Comparison of ENCODE assay signal across 10 mouse cellular contexts in genomic region chr9:108489215-108489614, GRCm38 (mm10). TPM values are rescaled to one million over a fixed set of nuclear protein-coding genes. Genes with fewer than 3 reads are reported as not detected.
DNase-seq lines count a peak whose midpoint lies in the region; ATAC-seq lines count a peak whose summit lies in the region.
"Had no signal": no experiment of that assay in that cellular context is flagged by ENCODE, and none has a peak within 500 bp of the region (broad histone marks: within the 10 kb centered on the region; RNA-seq: fewer than 3 reads in every experiment).

No protein-coding gene starts in this region.

- 95% methylated on average over 20 of the region's 20 CpGs for WGBS in heart, embryonic 11.5 days (ENCODE audit: insufficient replicate concordance)
- WGBS in midbrain, embryonic 10.5 days = 97% methylated on average over 20 of the region's 20 CpGs
- 97% methylated on average over 20 of the region's 20 CpGs for WGBS in midbrain, embryonic 16.5 days
- 96% methylated on average over 20 of the region's 20 CpGs for WGBS in forebrain, embryonic 14.5 days
- 96% methylated on average over 20 of the region's 20 CpGs for WGBS in midbrain, embryonic 14.5 days

- H3K4me3 ChIP-seq in heart, embryonic 11.5 days (ENCODE audit: low read depth, low read length) = no peak overlapping the region
- H3K4me3 ChIP-seq in midbrain, embryonic 10.5 days = no peak overlapping the region
- no peak overlapping the region for H3K4me3 ChIP-seq in midbrain, embryonic 16.5 days (ENCODE audit: low read depth, low read length)
- H3K4me3 ChIP-seq in forebrain, embryonic 14.5 days (ENCODE audit: low read depth, low read length) = no peak overlapping the region
- H3K4me3 ChIP-seq in midbrain, embryonic 14.5 days (replicated peaks; ENCODE audit: low read depth, low read length) = no peak overlapping the region

- H3K27me3 ChIP-seq in heart, embryonic 11.5 days (ENCODE audit: control insufficient read depth, insufficient read depth, low read length) = no peaks in the 10 kb centered on the region
- no peaks in the 10 kb centered on the region for H3K27me3 ChIP-seq in midbrain, embryonic 10.5 days (ENCODE audit: low read depth, poor library complexity, severe bottlenecking)
- no peaks in the 10 kb centered on the region for H3K27me3 ChIP-seq in midbrain, embryonic 16.5 days (ENCODE audit: control insufficient read depth, insufficient read depth, low read depth, low read length)
- no peaks in the 10 kb centered on the region for H3K27me3 ChIP-seq in forebrain, embryonic 14.5 days (replicated peaks; ENCODE audit: control insufficient read depth, insufficient read depth, low read length)
- no peaks in the 10 kb centered on the region for H3K27me3 ChIP-seq in midbrain, embryonic 14.5 days (ENCODE audit: control insufficient read depth, insufficient read depth, low read length)
- H3K27me3 ChIP-seq: hindbrain, embryonic 15.5 days had no signal

- H3K9ac ChIP-seq in heart, embryonic 11.5 days (ENCODE audit: low read depth, low read length) = no peak overlapping the region
- no peak overlapping the region; the same call in 1 of the 2 replicates for H3K9ac ChIP-seq in midbrain, embryonic 16.5 days (ENCODE audit: low read depth, low read length)
- no peak overlapping the region for H3K9ac ChIP-seq in forebrain, embryonic 14.5 days (ENCODE audit: low read length)
- H3K9ac ChIP-seq in midbrain, embryonic 14.5 days (replicated peaks; ENCODE audit: low read length) = no peak overlapping the region

- H3K9me3 ChIP-seq in heart, embryonic 11.5 days (replicated peaks; ENCODE audit: control insufficient read depth, low read length) = no peaks in the 10 kb centered on the region
- H3K9me3 ChIP-seq in midbrain, embryonic 10.5 days (replicated peaks) = no peaks in the 10 kb centered on the region
- H3K9me3 ChIP-seq in midbrain, embryonic 16.5 days (replicated peaks; ENCODE audit: control insufficient read depth, low read length, poor library complexity, severe bottlenecking) = no peaks in the 10 kb centered on the region
- H3K9me3 ChIP-seq in forebrain, embryonic 14.5 days (replicated peaks; ENCODE audit: control insufficient read depth, low read length) = no peaks in the 10 kb centered on the region
- no peaks in the 10 kb centered on the region for H3K9me3 ChIP-seq in midbrain, embryonic 14.5 days (ENCODE audit: control insufficient read depth, low read length)
- H3K9me3 ChIP-seq: hindbrain, embryonic 15.5 days had no signal

- H3K4me1 ChIP-seq in heart, embryonic 11.5 days (ENCODE audit: control insufficient read depth, insufficient read depth, low read length) = peaks cover 15% of the 10 kb centered on the region
- peaks cover 35% of the 10 kb centered on the region for H3K4me1 ChIP-seq in midbrain, embryonic 10.5 days
- H3K4me1 ChIP-seq in midbrain, embryonic 16.5 days (ENCODE audit: control insufficient read depth, insufficient read depth, low read length) = peaks cover 18% of the 10 kb centered on the region
- H3K4me1 ChIP-seq in forebrain, embryonic 14.5 days (ENCODE audit: control insufficient read depth, insufficient read depth, low read length) = peaks cover 15% of the 10 kb centered on the region
- peaks cover 18% of the 10 kb centered on the region for H3K4me1 ChIP-seq in midbrain, embryonic 14.5 days (ENCODE audit: control insufficient read depth, insufficient read depth, low read length)

- intact Hi-C loops in gastrocnemius, postnatal 14 days (cut with DNase I; ENCODE audit: low total_unique reads) = no loop called here

- no peak overlapping the region for H3K4me2 ChIP-seq in heart, embryonic 11.5 days
- no peak overlapping the region for H3K4me2 ChIP-seq in midbrain, embryonic 16.5 days (ENCODE audit: low read length)
- H3K4me2 ChIP-seq in forebrain, embryonic 14.5 days (ENCODE audit: low read length) = no peak overlapping the region
- no peak overlapping the region for H3K4me2 ChIP-seq in midbrain, embryonic 14.5 days (ENCODE audit: low read length)

- no peak overlapping the region for H3K27ac ChIP-seq in heart, embryonic 11.5 days (ENCODE audit: low read depth, low read length)
- H3K27ac ChIP-seq in midbrain, embryonic 10.5 days (replicated peaks) = peak overlapping the region; percentile 93; the same call in 1 of the 2 replicates
- H3K27ac ChIP-seq in midbrain, embryonic 16.5 days (ENCODE audit: low read length) = no peak overlapping the region
- H3K27ac ChIP-seq in forebrain, embryonic 14.5 days (ENCODE audit: low read depth, low read length) = 0 out of 2 replicates have a peak overlapping the region, but pooled peaks have one; percentile 96
- H3K27ac ChIP-seq in midbrain, embryonic 14.5 days (replicated peaks; ENCODE audit: low read depth, low read length) = peak overlapping the region; percentile 97

- H3K36me3 ChIP-seq in heart, embryonic 11.5 days (ENCODE audit: control insufficient read depth, insufficient read depth, low read length) = peaks cover 64% of the 10 kb centered on the region
- peaks cover 80% of the 10 kb centered on the region for H3K36me3 ChIP-seq in midbrain, embryonic 10.5 days
- H3K36me3 ChIP-seq in midbrain, embryonic 16.5 days (ENCODE audit: control insufficient read depth, insufficient read depth, low read length) = peaks cover 13% of the 10 kb centered on the region
- peaks cover 56% of the 10 kb centered on the region for H3K36me3 ChIP-seq in forebrain, embryonic 14.5 days (ENCODE audit: control insufficient read depth, insufficient read depth, low read length)
- H3K36me3 ChIP-seq in midbrain, embryonic 14.5 days (ENCODE audit: control insufficient read depth, insufficient read depth, low read length) = peaks cover 26% of the 10 kb centered on the region

- no peak for ATAC-seq in heart, embryonic 11.5 days (replicated peaks; ENCODE audit: insufficient number of reproducible peaks, low FRiP score, low TSS enrichment)
- no peak for ATAC-seq in midbrain, embryonic 16.5 days
- ATAC-seq in forebrain, embryonic 14.5 days = no peak
- no peak for ATAC-seq in midbrain, embryonic 14.5 days (ENCODE audit: low FRiP score, low TSS enrichment)

- peak; percentile 93 for DNase-seq in heart, adult 11 months
- no peak for DNase-seq in midbrain, embryonic 10.5 days (ENCODE audit: low spot score)
- DNase-seq in forebrain, embryonic 14.5 days (ENCODE audit: low spot score) = no peak
- DNase-seq in midbrain, embryonic 14.5 days = no peak
- DNase-seq in gastrocnemius, postnatal 14 days = no peak
- DNase-seq in MN1 (ENCODE audit: low spot score) = no peak
- DNase-seq: lung, adult 18-20 months had no signal

RNA-seq across cellular contexts. Expression of gene Usp19, which starts 1.2 kb away (rescaled TPM):
- 48.9 and 57.4 TPM in 2 replicates for polyA plus RNA-seq in heart, embryonic 11.5 days (2014; fragmentation: Nextera tagmentation; extraction: Ambion mirVana)
- 79.4 and 91.6 TPM in 2 replicates for polyA plus RNA-seq in midbrain, embryonic 10.5 days (2016; fragmentation: Nextera tagmentation; extraction: Ambion mirVana)
- polyA plus RNA-seq in midbrain, embryonic 16.5 days (2015; fragmentation: Nextera tagmentation; extraction: Ambion mirVana) = 68.6 and 71.5 TPM in 2 replicates
- 48.0 and 64.1 TPM in 2 replicates for polyA plus RNA-seq in forebrain, embryonic 14.5 days (2014; fragmentation: Nextera tagmentation; extraction: Ambion mirVana)
- 64.3 and 72.5 TPM in 2 replicates for polyA plus RNA-seq in midbrain, embryonic 14.5 days (2014; fragmentation: Nextera tagmentation; extraction: Ambion mirVana)
- total RNA-seq in gastrocnemius, postnatal 14 days (2021) = 10 to 100 TPM; 85.9 to 92.0 TPM

RNA-seq across cellular contexts. Expression of gene Lamb2, which starts 9.7 kb away (rescaled TPM):
- 22.7 and 30.4 TPM in 2 replicates for polyA plus RNA-seq in heart, embryonic 11.5 days (2014; fragmentation: Nextera tagmentation; extraction: Ambion mirVana)
- 42.7 and 46.2 TPM in 2 replicates for polyA plus RNA-seq in midbrain, embryonic 10.5 days (2016; fragmentation: Nextera tagmentation; extraction: Ambion mirVana)
- polyA plus RNA-seq in midbrain, embryonic 16.5 days (2015; fragmentation: Nextera tagmentation; extraction: Ambion mirVana) = 18.6 and 19.3 TPM in 2 replicates
- polyA plus RNA-seq in forebrain, embryonic 14.5 days (2014; fragmentation: Nextera tagmentation; extraction: Ambion mirVana) = 12.0 and 17.2 TPM in 2 replicates
- polyA plus RNA-seq in midbrain, embryonic 14.5 days (2014; fragmentation: Nextera tagmentation; extraction: Ambion mirVana) = 9.4 and 15.9 TPM in 2 replicates
- 100 to 1,000 TPM; 118 to 125 TPM for total RNA-seq in gastrocnemius, postnatal 14 days (2021)

RNA-seq across cellular contexts. Expression of gene Qars, which starts 18.3 kb away (rescaled TPM):
- polyA plus RNA-seq in heart, embryonic 11.5 days (2014; fragmentation: Nextera tagmentation; extraction: Ambion mirVana) = 86.7 and 89.6 TPM in 2 replicates
- polyA plus RNA-seq in midbrain, embryonic 10.5 days (2016; fragmentation: Nextera tagmentation; extraction: Ambion mirVana) = 112 and 115 TPM in 2 replicates
- 56.6 and 68.2 TPM in 2 replicates for polyA plus RNA-seq in midbrain, embryonic 16.5 days (2015; fragmentation: Nextera tagmentation; extraction: Ambion mirVana)
- 71.5 and 87.7 TPM in 2 replicates for polyA plus RNA-seq in forebrain, embryonic 14.5 days (2014; fragmentation: Nextera tagmentation; extraction: Ambion mirVana)
- 61.8 and 70.8 TPM in 2 replicates for polyA plus RNA-seq in midbrain, embryonic 14.5 days (2014; fragmentation: Nextera tagmentation; extraction: Ambion mirVana)
- total RNA-seq in gastrocnemius, postnatal 14 days (2021) = 10 to 100 TPM; 65.9 to 72.6 TPM

RNA-seq across cellular contexts. Expression of gene Qrich1, which starts 27.4 kb away (rescaled TPM):
- 103 and 109 TPM in 2 replicates for polyA plus RNA-seq in heart, embryonic 11.5 days (2014; fragmentation: Nextera tagmentation; extraction: Ambion mirVana)
- 150 and 171 TPM in 2 replicates for polyA plus RNA-seq in midbrain, embryonic 10.5 days (2016; fragmentation: Nextera tagmentation; extraction: Ambion mirVana)
- polyA plus RNA-seq in midbrain, embryonic 16.5 days (2015; fragmentation: Nextera tagmentation; extraction: Ambion mirVana) = 119 and 132 TPM in 2 replicates
- polyA plus RNA-seq in forebrain, embryonic 14.5 days (2014; fragmentation: Nextera tagmentation; extraction: Ambion mirVana) = 143 and 160 TPM in 2 replicates
- 119 and 146 TPM in 2 replicates for polyA plus RNA-seq in midbrain, embryonic 14.5 days (2014; fragmentation: Nextera tagmentation; extraction: Ambion mirVana)
- total RNA-seq in gastrocnemius, postnatal 14 days (2021) = 10 to 100 TPM; 58.8 to 59.5 TPM

RNA-seq across cellular contexts. Expression of gene Klhdc8b, which starts 27.8 kb away (rescaled TPM):
- polyA plus RNA-seq in heart, embryonic 11.5 days (2014; fragmentation: Nextera tagmentation; extraction: Ambion mirVana) = 58.1 and 71.8 TPM in 2 replicates
- polyA plus RNA-seq in midbrain, embryonic 10.5 days (2016; fragmentation: Nextera tagmentation; extraction: Ambion mirVana) = 43.1 and 52.1 TPM in 2 replicates
- polyA plus RNA-seq in midbrain, embryonic 16.5 days (2015; fragmentation: Nextera tagmentation; extraction: Ambion mirVana) = 72.6 and 81.0 TPM in 2 replicates
- 47.9 and 52.6 TPM in 2 replicates for polyA plus RNA-seq in forebrain, embryonic 14.5 days (2014; fragmentation: Nextera tagmentation; extraction: Ambion mirVana)
- 59.3 and 61.2 TPM in 2 replicates for polyA plus RNA-seq in midbrain, embryonic 14.5 days (2014; fragmentation: Nextera tagmentation; extraction: Ambion mirVana)
- total RNA-seq in gastrocnemius, postnatal 14 days (2021) = 1 to 10 TPM; 4.1 to 4.6 TPM

Comparison
In these comparisons a context has a peak if more than half of its experiments do, and no peak if none do; other contexts are left out.
1. H3K27ac ChIP-seq: peak in midbrain, embryonic 10.5 days (single experiment), forebrain, embryonic 14.5 days (single experiment) and midbrain, embryonic 14.5 days (single experiment); none in heart, embryonic 11.5 days (single experiment) and midbrain, embryonic 16.5 days (single experiment).